In the genomic region with DNA sequence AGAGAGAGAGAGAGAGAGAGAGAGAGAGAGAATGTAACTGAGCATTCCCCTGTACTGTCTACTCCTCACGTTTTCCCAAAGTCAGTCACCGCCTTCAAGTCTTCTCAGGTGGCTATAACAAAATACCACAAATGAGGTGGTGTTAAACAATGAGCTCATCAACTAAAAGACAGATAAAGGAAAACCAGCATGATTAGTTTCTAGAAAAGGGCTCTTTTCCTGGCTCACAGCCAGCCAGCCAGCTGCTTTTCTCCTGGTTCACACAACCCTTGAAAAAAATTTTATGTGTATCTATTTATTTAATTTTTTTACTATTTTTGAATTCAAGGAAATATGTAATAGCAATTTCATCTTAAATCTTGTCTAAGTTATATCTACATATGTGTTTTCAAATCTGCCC, we compare ENCODE assay signal across 17 mouse cellular contexts. TPM values are rescaled to one million over a fixed set of nuclear protein-coding genes. Genes with fewer than 3 reads are reported as not detected.
A peak's percentile ranks its signal among the peaks of the same experiment; 100 is the strongest.
DNase-seq lines count a peak whose midpoint lies in the region; ATAC-seq and TF ChIP-seq lines count a peak whose summit lies in the region.
"Had no signal": no experiment of that assay in that cellular context is flagged by ENCODE, and none has a peak within 500 bp of the region (broad histone marks: within the 10 kb centered on the region; RNA-seq: fewer than 3 reads in every experiment).

No protein-coding gene starts in this region.

- 55% methylated on average over 2 of the region's 2 CpGs for WGBS in heart, adult 2 months
- 39% methylated on average over 2 of the region's 2 CpGs for WGBS in kidney, embryonic 16.5 days

- no peak for TF ChIP-seq CTCF in heart, adult 2 months (IDR thresholded peaks at IDR 0.05)

- peak; percentile 19 to 47 for DNase-seq in cerebellum, postnatal 10 days
- no peak for DNase-seq in cerebellum, adult 18-20 months
- DNase-seq in heart, adult 11 months: peak; percentile 44
- no peak for DNase-seq in heart, adult 2 months
- peak; percentile 40 to 47 for DNase-seq in kidney, postnatal 4 days
- DNase-seq in Muller cell, postnatal 12 days (ENCODE audit: inconsistent ontology term): peak; percentile 20
- DNase-seq: adrenal gland, postnatal 10 days; B cell, adult 2 months; cerebellum, adult 11-12 months; cerebellum, adult 9-11 months had no signal

- intact Hi-C loops in heart, adult 2 months (cut with DNase I): no loop called here

- no peak overlapping the region for H3K4me3 ChIP-seq in heart, adult 2 months
- H3K4me3 ChIP-seq in kidney, embryonic 16.5 days (ENCODE audit: low read length): no peak overlapping the region
- H3K4me3 ChIP-seq: heart, embryonic 12.5 days; hindbrain, embryonic 12.5 days had no signal

- H3K79me2 ChIP-seq in heart, adult 2 months (replicated peaks; ENCODE audit: control insufficient read depth, insufficient read depth, low read length): no peaks in the 10 kb centered on the region

- H3K4me1 ChIP-seq in heart, adult 2 months (ENCODE audit: control insufficient read depth, insufficient read depth, low read length): no peaks in the 10 kb centered on the region
- no peaks in the 10 kb centered on the region for H3K4me1 ChIP-seq in kidney, embryonic 16.5 days (ENCODE audit: insufficient read depth, low read length)
- H3K4me1 ChIP-seq: heart, embryonic 12.5 days; hindbrain, embryonic 12.5 days had no signal

- TF ChIP-seq POLR2A in heart, adult 2 months (IDR thresholded peaks at IDR 0.05; ENCODE audit: insufficient read depth, low read depth, low read length): no peak

- no peak overlapping the region for H3K9ac ChIP-seq in heart, adult 2 months (ENCODE audit: low read depth, low read length)
- H3K9ac ChIP-seq in kidney, embryonic 16.5 days (replicated peaks; ENCODE audit: low read length): no peak overlapping the region
- H3K9ac ChIP-seq: heart, embryonic 12.5 days; hindbrain, embryonic 12.5 days had no signal

- no peaks in the 10 kb centered on the region for H3K27me3 ChIP-seq in heart, adult 2 months (ENCODE audit: control insufficient read depth, insufficient read depth, low read length)
- H3K27me3 ChIP-seq in kidney, embryonic 16.5 days (ENCODE audit: insufficient read depth, low read length): no peaks in the 10 kb centered on the region
- H3K27me3 ChIP-seq: heart, embryonic 12.5 days; hindbrain, embryonic 12.5 days had no signal

- no peaks in the 10 kb centered on the region for H3K36me3 ChIP-seq in heart, adult 2 months (ENCODE audit: control insufficient read depth, insufficient read depth, low read length)
- no peaks in the 10 kb centered on the region for H3K36me3 ChIP-seq in kidney, embryonic 16.5 days (ENCODE audit: insufficient read depth, low read length)
- H3K36me3 ChIP-seq: G1E; heart, embryonic 12.5 days; hindbrain, embryonic 12.5 days had no signal

- no peak overlapping the region for H3K4me2 ChIP-seq in kidney, embryonic 16.5 days (replicated peaks; ENCODE audit: low read depth, low read length)
- H3K4me2 ChIP-seq: heart, embryonic 12.5 days; hindbrain, embryonic 12.5 days had no signal

- H3K9me3 ChIP-seq in kidney, embryonic 16.5 days (ENCODE audit: low read length): no peaks in the 10 kb centered on the region
- H3K9me3 ChIP-seq: G1E; heart, embryonic 12.5 days; hindbrain, embryonic 12.5 days had no signal

- H3K27ac ChIP-seq in heart, adult 2 months: no peak overlapping the region
- no peak overlapping the region for H3K27ac ChIP-seq in kidney, embryonic 16.5 days (ENCODE audit: low read length)
- H3K27ac ChIP-seq: hindbrain, embryonic 12.5 days had no signal

- no peak for TF ChIP-seq EP300 in heart, adult 2 months (IDR thresholded peaks at IDR 0.05; ENCODE audit: insufficient read depth, low read depth, low read length)

- no peak for ATAC-seq in kidney, embryonic 16.5 days (ENCODE audit: low FRiP score, low TSS enrichment)
- ATAC-seq: CD4-positive, CD25-positive, alpha-beta regulatory T cell, adult 4 months; hindbrain, embryonic 16.5 days; inflammation-experienced regulatory T-cells, adult 6 months had no signal

RNA-seq across cellular contexts. Expression of a gene that starts 22.0 kb away (rescaled TPM):
- total RNA-seq in heart, adult 2 months (2021): under 1 TPM; 0.18 to 0.57 TPM
- polyA plus RNA-seq in heart, adult 2 months (2012; rRNA removed): 0.35 and 0.59 TPM in 2 replicates
- 2.6 and 3.6 TPM in 2 replicates for polyA plus RNA-seq in kidney, embryonic 16.5 days (2015; fragmentation: Nextera tagmentation; extraction: Ambion mirVana)
- polyA plus RNA-seq: G1E had no signal

Comparison
In these comparisons a context has a peak if more than half of its experiments do, and no peak if none do; other contexts are left out.
1. DNase-seq: peak in cerebellum, postnatal 10 days (2 of 2), heart, adult 11 months (single experiment), kidney, postnatal 4 days (2 of 2) and Muller cell, postnatal 12 days (single experiment); none in cerebellum, adult 18-20 months (0 of 2) and heart, adult 2 months (0 of 2).